Mouse (Mus musculus): ENCODE results near the gene Gdf11. TPM values are rescaled to one million over a fixed set of nuclear protein-coding genes. Genes with fewer than 3 reads are reported as not detected.

Gene Gdf11
- total RNA-seq (2012; rRNA removed) (4.5 and 5.4 TPM in 2 replicates), total RNA-seq (2014; rRNA removed) (3.4 and 4.3 TPM in 2 replicates), polyA plus RNA-seq (2012; ENCODE audit: insufficient read length, low read depth) (7.3 and 7.4 TPM in 2 replicates)

GRCm38 (mm10) chr10:128891296-128892094 lies at the start of gene Gdf11:
Gene Gdf11 (minus strand): TSS chr10:128891718.
- Histone ChIP-seq H3K36me3 (replicated peaks in 1 of 2; ENCODE audit: control insufficient read depth in 1 of 2, insufficient read depth in 1 of 2, low read length in 1 of 2) (peaks cover 4 to 19% of the 10 kb centered on the region in 2 experiments), H3K27me3 (replicated peaks) (peaks cover 20% of the 10 kb centered on the region), H3K9me3 (replicated peaks; ENCODE audit: low read length) (no peaks in the 10 kb centered on the region), H3K4me2 (ENCODE audit: insufficient read depth, low read depth, poor library complexity, severe bottlenecking) (peak within 1 kb of the TSS; percentile 81), H3K79me2 (replicated peaks; ENCODE audit: control insufficient read depth, extremely low read depth, insufficient read depth, poor library complexity, severe bottlenecking) (no peaks in the 10 kb centered on the region), H3K4me3 (replicated peaks in 1 of 3; ENCODE audit: low read depth in 2 of 3, low read length in 2 of 3, poor library complexity in 1 of 3) (peak within 1 kb of the TSS; percentile 63 to 76 (median 71)), H3K4me1 (ENCODE audit: control insufficient read depth in 1 of 2, insufficient read depth in 2 of 2) (peaks cover 10 to 26% of the 10 kb centered on the region in 2 experiments), H3K9ac (ENCODE audit: insufficient read depth, low read depth) (peak within 1 kb of the TSS; percentile 23), H3K27ac (ENCODE audit: insufficient read depth, low read depth) (peak within 1 kb of the TSS; percentile 5; the same call in 1 of the 2 replicates)
- dilution Hi-C loops (cut with MboI; ENCODE audit: extremely low pct_ligation_motif_present, extremely low pct_unique_long_range_greater_than_20kb, low sequenced_read_pairs): no loop called here
- in situ Hi-C loops (cut with MboI; ENCODE audit: low pct_ligation_motif_present, low pct_unique_long_range_greater_than_20kb, low sequenced_read_pairs): loop anchor here (5.0 kb wide), 1 partner anchor 159 kb away; no protein-coding TSS in a partner anchor
- TF ChIP-seq MYC (IDR thresholded peaks at IDR 0.05; ENCODE audit: low read depth, low read length) (no peak), CTCF (conservative IDR thresholded peaks at IDR 0.05 in 1 of 2, IDR thresholded peaks at IDR 0.05 in 1 of 2; ENCODE audit: low read depth in 2 of 2, low read length in 2 of 2) (peak in 1 of 2 experiments; percentile 14; a peak in 1 of 4 replicates), CHD1 (IDR thresholded peaks at IDR 0.05; ENCODE audit: low read depth, low read length) (no peak), UBTF (IDR thresholded peaks at IDR 0.05; ENCODE audit: low read depth, low read length) (0 out of 2 replicates have a peak, but pooled peaks have one; percentile 53), POLR2A (IDR thresholded peaks at IDR 0.05; ENCODE audit: low read depth, low read length) (0 out of 2 replicates have a peak, but pooled peaks have one; percentile 29), MAZ (IDR thresholded peaks at IDR 0.05; ENCODE audit: low read depth, low read length) (0 out of 2 replicates have a peak, but pooled peaks have one; percentile 47), HCFC1 (IDR thresholded peaks at IDR 0.05; ENCODE audit: low read depth, low read length) (0 out of 2 replicates have a peak, but pooled peaks have one; percentile 7), MXI1 (IDR thresholded peaks at IDR 0.05; ENCODE audit: low read depth, low read length) (peak; percentile 37; the same call in 1 of the 2 replicates), NRF1 (IDR thresholded peaks at IDR 0.05; ENCODE audit: low read depth, low read length) (peak; percentile 46)
- DNase-seq (ENCODE audit: extremely low read depth): peak; percentile 46

- DNase-seq (ENCODE audit: extremely low read depth): no peak
- peaks cover 47% of the 10 kb centered on the region for H3K27me3 ChIP-seq (replicated peaks)
- H3K4me3 ChIP-seq (replicated peaks in 1 of 3; ENCODE audit: low read depth in 2 of 3, low read length in 2 of 3, poor library complexity in 1 of 3): no peak overlapping the region
- H3K9ac ChIP-seq (ENCODE audit: insufficient read depth, low read depth): no peak overlapping the region
- H3K79me2 ChIP-seq (replicated peaks; ENCODE audit: control insufficient read depth, extremely low read depth, insufficient read depth, poor library complexity, severe bottlenecking): no peaks in the 10 kb centered on the region
- TF ChIP-seq POLR2AphosphoS2 (IDR thresholded peaks at IDR 0.05; ENCODE audit: low read depth, low read length) (no peak), MEF2A (IDR thresholded peaks at IDR 0.05; ENCODE audit: borderline replicate concordance, low read depth, low read length) (no peak), RAD21 (IDR thresholded peaks at IDR 0.05; ENCODE audit: low read depth, low read length) (no peak), MAZ (IDR thresholded peaks at IDR 0.05; ENCODE audit: low read depth, low read length) (no peak), POLR2A (IDR thresholded peaks at IDR 0.05; ENCODE audit: low read depth, low read length) (no peak), NELFE (IDR thresholded peaks at IDR 0.05; ENCODE audit: low read depth, low read length) (no peak), TCF12 (IDR thresholded peaks at IDR 0.05; ENCODE audit: low read depth, low read length) (no peak), ELF1 (IDR thresholded peaks at IDR 0.05; ENCODE audit: low read depth, low read length) (no peak), UBTF (IDR thresholded peaks at IDR 0.05; ENCODE audit: low read depth, low read length) (no peak), BHLHE40 (IDR thresholded peaks at IDR 0.05; ENCODE audit: low read depth, low read length) (no peak), ETS1 (conservative IDR thresholded peaks at IDR 0.05; ENCODE audit: low read depth, low read length) (no peak), CHD1 (IDR thresholded peaks at IDR 0.05; ENCODE audit: low read depth, low read length) (no peak), JUND (conservative IDR thresholded peaks at IDR 0.05; ENCODE audit: low read depth, low read length) (no peak), JUN (IDR thresholded peaks at IDR 0.05; ENCODE audit: insufficient read depth, low read depth, low read length) (no peak), PAX5 (IDR thresholded peaks at IDR 0.05; ENCODE audit: low read length) (no peak), ZC3H11A (IDR thresholded peaks at IDR 0.05; ENCODE audit: low read depth, low read length) (no peak), ZNF384 (IDR thresholded peaks at IDR 0.05; ENCODE audit: low read depth, low read length) (no peak), USF2 (conservative IDR thresholded peaks at IDR 0.05; ENCODE audit: low read depth, low read length) (no peak), NRF1 (IDR thresholded peaks at IDR 0.05; ENCODE audit: low read depth, low read length) (no peak), MXI1 (IDR thresholded peaks at IDR 0.05; ENCODE audit: low read depth, low read length) (no peak)
- no peaks in the 10 kb centered on the region for H3K9me3 ChIP-seq (replicated peaks; ENCODE audit: low read length)
- no peak overlapping the region for H3K27ac ChIP-seq (ENCODE audit: insufficient read depth, low read depth)
- no peak overlapping the region for H3K4me2 ChIP-seq (ENCODE audit: insufficient read depth, low read depth, poor library complexity, severe bottlenecking)
- H3K4me1 ChIP-seq (ENCODE audit: control insufficient read depth in 1 of 2, insufficient read depth in 2 of 2): no peaks in the 10 kb centered on the region; a peak in 1 of 4 replicates
- in situ Hi-C loops (cut with MboI; ENCODE audit: low pct_ligation_motif_present, low pct_unique_long_range_greater_than_20kb, low sequenced_read_pairs): no loop called here
- dilution Hi-C loops (cut with MboI; ENCODE audit: extremely low pct_ligation_motif_present, extremely low pct_unique_long_range_greater_than_20kb, low sequenced_read_pairs): no loop called here
- no peaks in the 10 kb centered on the region for H3K36me3 ChIP-seq (replicated peaks in 1 of 2; ENCODE audit: control insufficient read depth in 1 of 2, insufficient read depth in 1 of 2, low read length in 1 of 2)
These were observed 49.0 kb upstream of the Gdf11 start for GRCm38 (mm10) chr10:128940475-128941061.

Data from CH12.LX (cell line).